Mouse (Mus musculus) liver, embryonic 14.5 days (tissue): ENCODE results near the gene Dpp7. TPM values are rescaled to one million over a fixed set of nuclear protein-coding genes. Genes with fewer than 3 reads are reported as not detected.

Source experiments
- ATAC-seq: fragments of 200-750 bp; cut with Nextera tagmentation; 2 replicates; pipeline ENCODE4 v1.8.0; 2017; ENCODE audit warnings: moderate number of reproducible peaks, mild to moderate bottlenecking, moderate library complexity; ENCODE audit not compliant: insufficient read depth
- DNase-seq, 3 experiments: peaks; one replicate each; pipeline ENCODE4 v3.0.0-alpha.2; 2012 to 2013; ENCODE audit warnings: low read depth in 3 of 3, low spot score in 3 of 3
- H3K27ac ChIP-seq: fragments of 300-500 bp; sonication (generic); 2 replicates; pipeline ENCODE4 v1.5.1; 2014; ENCODE audit warnings: moderate library complexity, mild to moderate bottlenecking, control low read depth, inconsistent platforms
- H3K27me3 ChIP-seq: fragments of 300-500 bp; sonication (generic); 2 replicates; pipeline ENCODE4 v1.6.1; 2014; ENCODE audit warnings: mild to moderate bottlenecking, low read length, moderate library complexity; ENCODE audit not compliant: control insufficient read depth, insufficient read depth
- H3K36me3 ChIP-seq: fragments of 300-500 bp; sonication (generic); replicated peaks from 2 replicates; pipeline ENCODE4 v1.6.1; 2014; ENCODE audit warnings: low read depth; ENCODE audit not compliant: control insufficient read depth, insufficient read depth
- H3K4me1 ChIP-seq, 2 experiments: fragments of 200-500 bp in 1 of 2; fragments of 300-500 bp in 1 of 2; sonication (generic) in 1 of 2; replicated peaks; 2 replicates each; pipeline ENCODE4 v1.6.1; 2012 to 2014; ENCODE audit warnings: antibody characterized with exemption in 1 of 2, inconsistent platforms in 1 of 2, low read length in 1 of 2; ENCODE audit not compliant: control insufficient read depth in 2 of 2, insufficient read depth in 2 of 2
- H3K4me2 ChIP-seq: fragments of 300-500 bp; sonication (generic); 2 replicates; pipeline ENCODE4 v1.6.1; 2014; ENCODE audit warnings: low read depth, mild to moderate bottlenecking, control low read depth, moderate library complexity
- H3K4me3 ChIP-seq, 2 experiments: fragments of 200-500 bp in 1 of 2; fragments of 300-500 bp in 1 of 2; sonication (generic) in 1 of 2; 2 replicates each; pipeline ENCODE4 v1.5.1; 2012 to 2014; ENCODE audit warnings: low read depth in 2 of 2, low read length in 2 of 2, mild to moderate bottlenecking in 2 of 2, control low read depth in 1 of 2, inconsistent platforms in 1 of 2, moderate library complexity in 1 of 2; ENCODE audit not compliant: insufficient read depth in 1 of 2
- H3K9ac ChIP-seq: fragments of 300-500 bp; sonication (generic); replicated peaks from 2 replicates; pipeline ENCODE4 v1.6.1; 2014; ENCODE audit warnings: mild to moderate bottlenecking, control low read depth, moderate library complexity
- H3K9me3 ChIP-seq: fragments of 300-500 bp; sonication (generic); 2 replicates; pipeline ENCODE4 v1.6.1; 2016; ENCODE audit warnings: low read length, mixed read lengths; ENCODE audit not compliant: control insufficient read depth
- CTCF ChIP-seq: IDR thresholded peaks from 2 replicates; pipeline ENCODE4 v1.5.1; 2016; ENCODE audit warnings: antibody characterized with exemption, low read depth, control low read depth
- EP300 ChIP-seq: IDR thresholded peaks from 2 replicates; pipeline ENCODE4 v1.6.1; 2016; ENCODE audit warnings: antibody characterized with exemption, low read depth
- WGBS: fragments of 180-500 bp; shearing (Covaris S2); extraction: QIAGEN DNeasy Blood & Tissue Kit; methylation state at CpG from one replicate; pipeline ENCODE4 v1.1.7; 2014; ENCODE audit not compliant: insufficient replicate concordance; 5-methylcytosine and 5-hydroxymethylcytosine counted together
- polyA plus RNA-seq, 2 experiments: library from polyadenylated mRNA; depleted of rRNA in 1 of 2; stranded (reverse) in 1 of 2; unstranded in 1 of 2; fragments of >200 nt; fragmentation: Nextera tagmentation in 1 of 2; extraction: Ambion mirVana in 1 of 2; gene quantifications; 2 replicates each; pipeline versions ENCODE4 v1.2.1 to v1.2.3; 2012 to 2014

The Dpp7 gene
- polyA plus RNA-seq (2012; rRNA removed) (9.3 and 10.6 TPM in 2 replicates), polyA plus RNA-seq (2014; fragmentation: Nextera tagmentation; extraction: Ambion mirVana) (9.4 and 12.8 TPM in 2 replicates)

DNA sequence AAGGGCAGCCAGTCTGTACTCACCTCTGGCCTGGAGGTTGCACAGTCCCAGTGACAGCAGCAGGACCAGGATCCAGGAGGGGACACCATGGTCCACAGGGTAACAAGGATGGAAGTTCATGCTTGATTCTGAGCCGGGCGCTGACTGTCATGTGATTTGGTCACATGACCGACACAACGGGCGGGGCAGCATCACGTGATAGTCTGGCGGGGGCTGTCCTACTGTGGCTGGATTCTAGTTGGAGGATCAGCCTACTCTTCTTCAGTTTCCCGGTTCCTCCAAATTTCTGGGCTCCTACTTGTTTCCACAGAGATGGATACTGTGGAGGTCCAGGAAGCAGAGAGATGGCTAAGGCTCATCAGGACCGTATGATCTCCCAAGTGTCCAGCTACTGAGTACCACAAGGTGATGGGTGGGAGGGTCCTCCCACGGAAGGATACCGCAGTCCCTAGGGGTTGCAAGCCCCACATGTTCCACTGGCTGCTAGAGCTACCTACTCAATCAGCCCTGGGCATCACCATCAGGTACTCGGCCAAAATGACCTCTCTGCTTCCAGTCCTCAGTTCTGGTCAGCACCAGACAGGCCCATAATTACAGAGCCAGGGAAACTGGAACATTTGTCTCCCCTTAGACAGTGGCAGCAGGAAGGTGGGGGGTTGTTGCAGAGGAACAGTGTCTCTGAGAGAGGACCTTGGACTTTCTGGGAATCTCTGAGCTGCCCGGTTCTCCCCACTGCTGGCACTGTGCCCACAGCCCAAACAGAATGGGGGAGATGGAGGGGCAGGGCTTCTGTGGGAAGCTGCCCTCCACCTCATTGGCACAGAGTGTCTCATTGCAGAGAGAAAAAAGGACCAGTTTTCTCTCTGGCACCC lies at the start of gene Dpp7:
Dpp7 (minus strand) TSS at position 152 of the 872 bp plus-strand sequence.
- Histone ChIP-seq H3K9ac (peak within 1 kb of the TSS; percentile 53), H3K4me3 (peak within 1 kb of the TSS; percentile 56 to 88), H3K27ac (no peak within 1 kb of the TSS), H3K4me2 (peak within 1 kb of the TSS; percentile 82), H3K4me1 (peaks cover 8 to 16% of the 10 kb centered on the region in 2 experiments; a peak in 3 of 4 replicates), H3K27me3 (no peaks in the 10 kb centered on the region), H3K36me3 (peaks cover 3% of the 10 kb centered on the region; the same call in 1 of the 2 replicates), H3K9me3 (no peaks in the 10 kb centered on the region)
- ATAC-seq: peak; percentile 76
- WGBS: 5% methylated on average over 13 of the region's 13 CpGs
- TF ChIP-seq CTCF (no peak), EP300 (no peak)
- DNase-seq: peak; percentile 68 to 76 (median 73)

DNA sequence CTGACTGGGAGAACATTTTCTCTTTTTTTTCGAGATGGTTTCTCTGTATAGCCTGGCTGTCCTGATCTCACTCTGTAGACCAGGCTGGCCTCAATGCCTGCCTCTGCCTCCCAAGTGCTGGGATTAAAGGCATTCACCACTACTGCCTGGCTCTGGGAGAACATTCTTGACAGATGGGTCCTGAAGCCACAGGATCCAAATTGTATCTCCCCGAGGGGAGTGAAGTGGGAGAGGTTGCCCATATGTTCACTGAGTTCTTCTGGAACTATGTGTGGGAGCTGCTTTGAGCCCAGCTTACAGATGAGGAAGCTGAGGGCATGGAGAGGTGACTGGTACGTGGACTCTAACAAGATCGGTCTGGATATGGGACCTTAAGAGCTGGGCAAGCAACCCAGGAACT lies 47.8 kb upstream of the Dpp7 start:
- H3K9ac ChIP-seq: no peak overlapping the region
- 56% methylated on average over 4 of the region's 4 CpGs for WGBS
- no peak overlapping the region for H3K27ac ChIP-seq
- no peak overlapping the region for H3K4me3 ChIP-seq
- peaks cover 51% of the 10 kb centered on the region for H3K27me3 ChIP-seq
- no peaks in the 10 kb centered on the region for H3K36me3 ChIP-seq
- DNase-seq (no peak), ATAC-seq (no peak)
- no peaks in the 10 kb centered on the region for H3K9me3 ChIP-seq
- TF ChIP-seq CTCF (no peak), EP300 (no peak)
- H3K4me2 ChIP-seq: no peak overlapping the region
- H3K4me1 ChIP-seq: no peaks in the 10 kb centered on the region

DNA sequence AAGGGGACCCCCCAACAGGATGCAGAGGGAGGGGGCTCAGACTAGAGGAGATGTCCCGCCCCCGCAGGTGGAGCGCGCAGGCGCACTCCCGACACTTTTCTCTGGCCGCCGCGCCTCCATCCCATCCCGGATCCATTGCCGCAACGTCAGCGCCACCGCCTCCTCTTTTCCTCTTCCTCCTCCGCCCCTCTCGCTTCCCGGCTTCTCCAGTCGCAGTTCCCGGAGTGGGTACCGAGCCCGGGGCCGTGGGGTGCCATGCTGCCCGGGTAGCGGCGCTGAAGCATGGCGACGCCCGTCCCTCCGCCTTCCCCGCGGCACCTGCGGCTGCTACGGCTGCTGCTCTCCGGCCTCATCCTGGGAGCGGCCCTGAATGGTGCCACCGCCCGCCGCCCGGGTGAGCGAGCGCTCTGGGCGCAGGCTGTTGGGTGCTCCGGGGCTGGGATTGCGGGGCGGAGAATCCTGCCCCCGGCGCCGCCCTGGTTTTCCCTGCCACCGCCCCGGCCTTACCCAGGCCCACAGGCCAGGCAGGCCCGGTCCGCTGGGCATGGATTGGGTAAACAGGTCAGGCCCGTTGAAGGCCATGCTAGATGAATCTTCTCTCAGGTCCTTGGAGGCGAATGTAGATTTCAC lies 46.9 kb upstream of the Dpp7 start:
- TF ChIP-seq CTCF (no peak), EP300 (no peak)
- H3K36me3 ChIP-seq: no peaks in the 10 kb centered on the region
- peaks cover 57% of the 10 kb centered on the region for H3K27me3 ChIP-seq
- H3K9me3 ChIP-seq: no peaks in the 10 kb centered on the region
- peak overlapping the region; percentile 15 to 18; a peak in 3 of 4 replicates for H3K4me3 ChIP-seq
- H3K4me1 ChIP-seq: no peaks in the 10 kb centered on the region
- 3% methylated on average over 53 of the region's 54 CpGs for WGBS
- DNase-seq (no peak), ATAC-seq (no peak)
- H3K9ac ChIP-seq: no peak overlapping the region
- peak overlapping the region; percentile 40 for H3K4me2 ChIP-seq
- no peak overlapping the region for H3K27ac ChIP-seq

DNA sequence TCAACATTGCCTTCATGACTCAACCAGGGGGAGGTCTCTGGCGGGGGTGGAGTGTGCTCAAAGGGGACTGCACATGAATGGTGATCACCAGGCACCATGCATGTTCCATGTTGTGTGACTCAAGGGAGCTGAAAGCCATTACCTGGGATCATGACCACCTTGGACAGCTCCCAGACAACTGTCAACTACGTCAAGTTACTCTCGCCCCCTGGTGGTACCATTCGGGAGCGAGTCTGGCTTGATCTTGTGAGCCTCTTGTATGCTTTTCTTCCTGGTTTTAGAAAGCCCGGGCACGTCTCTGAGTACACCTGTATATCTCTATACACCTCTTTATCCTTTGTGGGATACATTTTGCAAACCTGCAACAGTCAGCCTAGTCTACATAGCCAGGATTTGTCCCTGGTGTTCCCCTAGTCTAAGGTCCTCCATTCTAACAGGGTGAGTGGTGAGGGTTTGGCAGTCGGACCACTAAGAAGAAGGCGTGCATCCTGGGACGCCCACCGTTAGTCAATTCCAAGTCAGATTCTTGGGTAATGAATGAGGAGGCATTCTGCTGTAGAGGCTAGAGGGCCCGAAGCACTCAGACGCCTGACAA lies 46.3 kb upstream of the Dpp7 start:
- Histone ChIP-seq H3K4me1 (no peaks in the 10 kb centered on the region), H3K9me3 (no peaks in the 10 kb centered on the region), H3K4me2 (peak overlapping the region; percentile 40), H3K4me3 (no peak overlapping the region; a peak in 1 of 4 replicates), H3K27me3 (peaks cover 60% of the 10 kb centered on the region), H3K9ac (no peak overlapping the region), H3K36me3 (no peaks in the 10 kb centered on the region), H3K27ac (no peak overlapping the region)
- DNase-seq (peak; percentile 73 to 76 (median 73)), ATAC-seq (no peak)
- under 1% methylated on average over 13 of the region's 13 CpGs for WGBS
- TF ChIP-seq CTCF: peak; percentile 86
- TF ChIP-seq EP300: no peak
